ENCODE assay signal across 8 mouse cellular contexts in genomic region chr17:88511095-88511551, GRCm38 (mm10). TPM values are rescaled to one million over a fixed set of nuclear protein-coding genes. Genes with fewer than 3 reads are reported as not detected.
A peak's percentile ranks its signal among the peaks of the same experiment; 100 is the strongest.
DNase-seq lines count a peak whose midpoint lies in the region; ATAC-seq lines count a peak whose summit lies in the region.

No protein-coding gene starts in this region.

- no peaks in the 10 kb centered on the region for H3K36me3 ChIP-seq in intestine, embryonic 14.5 days (ENCODE audit: control insufficient read depth, insufficient read depth, low read length)
- H3K36me3 ChIP-seq in midbrain, embryonic 10.5 days = no peaks in the 10 kb centered on the region

- no peak overlapping the region for H3K27ac ChIP-seq in intestine, embryonic 14.5 days (ENCODE audit: low read depth)
- H3K27ac ChIP-seq in midbrain, embryonic 10.5 days (replicated peaks) = peak overlapping the region; percentile 74

- no peak overlapping the region for H3K9ac ChIP-seq in intestine, embryonic 14.5 days (ENCODE audit: low read length)

- no peak overlapping the region for H3K4me2 ChIP-seq in intestine, embryonic 14.5 days (ENCODE audit: low read length)

- peak; percentile 65 for ATAC-seq in intestine, embryonic 14.5 days (replicated peaks; ENCODE audit: low FRiP score, low TSS enrichment, low read depth)

- DNase-seq in ZHBTc4 (ENCODE audit: low read depth, low spot score) = peak; percentile 98
- peak; percentile 93 to 94 for DNase-seq in cerebellum, postnatal 14 days
- DNase-seq in frontal cortex, postnatal 36 days (ENCODE audit: low spot score in 2 of 2) = peak; percentile 70 to 77
- DNase-seq in intestine, embryonic 14.5 days (ENCODE audit: low spot score) = peak; percentile 90
- DNase-seq in left cerebral cortex, postnatal 36 days (ENCODE audit: low spot score in 2 of 2) = peak; percentile 49 to 67
- DNase-seq in midbrain, embryonic 10.5 days (ENCODE audit: low spot score) = peak; percentile 87
- DNase-seq in right cerebral cortex, postnatal 4 days = peak; percentile 85
- DNase-seq in urinary bladder, postnatal 4 days (ENCODE audit: low spot score in 2 of 2) = peak; percentile 64 to 83

- 24% methylated on average over 10 of the region's 10 CpGs for WGBS in intestine, embryonic 14.5 days
- 5% methylated on average over 10 of the region's 10 CpGs for WGBS in midbrain, embryonic 10.5 days

- no peaks in the 10 kb centered on the region for H3K9me3 ChIP-seq in intestine, embryonic 14.5 days (ENCODE audit: control insufficient read depth, low read length)
- H3K9me3 ChIP-seq in midbrain, embryonic 10.5 days (replicated peaks) = no peaks in the 10 kb centered on the region

- H3K4me3 ChIP-seq in intestine, embryonic 14.5 days (ENCODE audit: low read depth, low read length) = no peak overlapping the region
- H3K4me3 ChIP-seq in midbrain, embryonic 10.5 days = peak overlapping the region; percentile 30

- no peaks in the 10 kb centered on the region for H3K27me3 ChIP-seq in intestine, embryonic 14.5 days (replicated peaks; ENCODE audit: control insufficient read depth, insufficient read depth, low read length)
- H3K27me3 ChIP-seq in midbrain, embryonic 10.5 days (ENCODE audit: low read depth, poor library complexity, severe bottlenecking) = peaks cover 20% of the 10 kb centered on the region; the same call in 1 of the 2 replicates

- peaks cover 11% of the 10 kb centered on the region for H3K4me1 ChIP-seq in intestine, embryonic 14.5 days (replicated peaks; ENCODE audit: control insufficient read depth, insufficient read depth, low read length)
- peaks cover 13% of the 10 kb centered on the region for H3K4me1 ChIP-seq in midbrain, embryonic 10.5 days

- intact Hi-C loops in left cerebral cortex, postnatal 36 days (cut with DNase I) = loop anchor here (2.0 to 10.0 kb wide), 4 partner anchors 226 to 486 kb away; partner anchors contain the start of gene Fbxo11

RNA-seq across cellular contexts. Expression of gene Ppp1r21, which starts 18.8 kb away (rescaled TPM):
- 29.5 and 30.1 TPM in 2 replicates for polyA plus RNA-seq in intestine, embryonic 14.5 days (2014; fragmentation: Nextera tagmentation; extraction: Ambion mirVana)
- 10 to 100 TPM; 79.7 to 81.5 TPM for total RNA-seq in left cerebral cortex, postnatal 36 days (2021)
- 17.8 and 18.0 TPM in 2 replicates for polyA plus RNA-seq in midbrain, embryonic 10.5 days (2016; fragmentation: Nextera tagmentation; extraction: Ambion mirVana)
